Mouse (Mus musculus): Measurements from ENCODE around the gene Gdf3. TPM values are rescaled to one million over a fixed set of nuclear protein-coding genes. Genes with fewer than 3 reads are reported as not detected.
"Not testable (repeated sequence)": the region's sequence is repeated elsewhere in the genome, so short reads cannot be mapped to it uniquely, and the experiment has no call there.

Gdf3 gene
- polyA plus RNA-seq, 1 experiment from 2014 or later, result 0.09 TPM

- 89% methylated on average over 3 of the region's 3 CpGs for WGBS
- no peaks in the 10 kb centered on the region; the same call in 1 of the 2 replicates for H3K4me1 ChIP-seq (replicated peaks; ENCODE audit: control insufficient read depth, insufficient read depth, low read length)
- H3K36me3 ChIP-seq (ENCODE audit: control insufficient read depth, insufficient read depth), result no peaks in the 10 kb centered on the region; the same call in 1 of the 2 replicates
- TF ChIP-seq CTCF (IDR thresholded peaks at IDR 0.05; ENCODE audit: low read depth), result no peak
- no peaks in the 10 kb centered on the region for H3K27me3 ChIP-seq (replicated peaks; ENCODE audit: control insufficient read depth, insufficient read depth, low read length)
- H3K9ac ChIP-seq (ENCODE audit: low read depth, low read length), result no peak overlapping the region
- H3K27ac ChIP-seq (ENCODE audit: low read depth, low read length), result no peak overlapping the region
- H3K4me3 ChIP-seq (ENCODE audit: low read depth, low read length), result no peak overlapping the region
- no peak overlapping the region for H3K4me2 ChIP-seq (replicated peaks; ENCODE audit: low read depth)
- ATAC-seq, result no peak
- H3K9me3 ChIP-seq (ENCODE audit: control insufficient read depth), result no peaks in the 10 kb centered on the region
Observed at GRCm38 (mm10) chr6:122577030-122577429, 32.9 kb downstream of the Gdf3 start.

DNA sequence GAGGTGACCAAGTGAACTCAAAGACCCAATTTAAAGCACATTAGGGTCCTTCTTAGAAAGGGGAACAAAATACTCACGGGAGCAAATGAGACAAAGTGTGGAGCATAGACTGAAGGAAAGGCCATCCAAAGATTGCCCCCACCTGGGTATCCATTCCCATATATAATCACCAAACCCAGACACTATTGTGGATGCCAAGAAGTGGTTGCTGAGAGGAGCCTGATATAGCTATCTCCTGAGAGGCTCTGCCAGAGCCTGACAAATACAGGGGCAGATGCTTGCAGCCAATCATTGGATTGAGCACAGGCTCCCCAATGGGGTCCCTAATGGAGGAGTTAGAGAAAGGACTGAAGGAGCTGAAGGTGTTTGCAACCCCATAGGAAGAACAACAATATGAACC lies 34.9 kb downstream of the Gdf3 start:
- H3K27me3 ChIP-seq (replicated peaks; ENCODE audit: control insufficient read depth, insufficient read depth, low read length); H3K9ac ChIP-seq (ENCODE audit: low read depth, low read length); H3K4me1 ChIP-seq (replicated peaks; ENCODE audit: control insufficient read depth, insufficient read depth, low read length); ATAC-seq; H3K9me3 ChIP-seq (ENCODE audit: control insufficient read depth); H3K4me3 ChIP-seq (ENCODE audit: low read depth, low read length); H3K36me3 ChIP-seq (ENCODE audit: control insufficient read depth, insufficient read depth); H3K27ac ChIP-seq (ENCODE audit: low read depth, low read length); H3K4me2 ChIP-seq (replicated peaks; ENCODE audit: low read depth): not testable (repeated sequence)
- WGBS, result 90% methylated on average over 1 of the region's 1 CpGs

DNA sequence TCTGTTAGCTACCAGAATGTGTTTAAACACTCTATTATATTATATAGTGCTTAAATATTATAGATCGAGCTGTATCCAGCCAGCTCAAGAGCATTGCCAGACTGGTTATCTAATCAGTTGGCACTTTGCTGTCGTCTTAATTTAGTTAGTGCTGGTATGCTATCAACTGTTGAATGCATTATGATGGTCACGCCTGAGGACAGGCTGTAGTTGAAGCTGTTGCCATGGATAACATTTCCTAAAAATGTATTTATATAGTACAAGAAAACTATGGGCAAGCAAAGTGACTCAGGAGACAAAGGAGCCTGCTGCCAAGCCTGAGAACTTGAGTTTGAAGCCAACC lies 38.3 kb downstream of the Gdf3 start:
- H3K27ac ChIP-seq (ENCODE audit: low read depth, low read length), result no peak overlapping the region
- no peaks in the 10 kb centered on the region; the same call in 1 of the 2 replicates for H3K4me1 ChIP-seq (replicated peaks; ENCODE audit: control insufficient read depth, insufficient read depth, low read length)
- 40% methylated on average over 3 of the region's 3 CpGs for WGBS
- TF ChIP-seq CTCF (IDR thresholded peaks at IDR 0.05; ENCODE audit: low read depth), result no peak
- H3K4me2 ChIP-seq (replicated peaks; ENCODE audit: low read depth), result no peak overlapping the region
- peak; percentile 14; the same call in 1 of the 2 replicates for ATAC-seq
- H3K9me3 ChIP-seq (ENCODE audit: control insufficient read depth), result no peaks in the 10 kb centered on the region
- no peak overlapping the region for H3K4me3 ChIP-seq (ENCODE audit: low read depth, low read length)
- no peaks in the 10 kb centered on the region for H3K36me3 ChIP-seq (ENCODE audit: control insufficient read depth, insufficient read depth)
- no peaks in the 10 kb centered on the region for H3K27me3 ChIP-seq (replicated peaks; ENCODE audit: control insufficient read depth, insufficient read depth, low read length)
- H3K9ac ChIP-seq (ENCODE audit: low read depth, low read length), result no peak overlapping the region

- no peak overlapping the region for H3K27ac ChIP-seq (ENCODE audit: low read depth, low read length)
- no peak overlapping the region for H3K9ac ChIP-seq (ENCODE audit: low read depth, low read length)
- H3K4me2 ChIP-seq (replicated peaks; ENCODE audit: low read depth), result no peak overlapping the region
- no peaks in the 10 kb centered on the region for H3K27me3 ChIP-seq (replicated peaks; ENCODE audit: control insufficient read depth, insufficient read depth, low read length)
- 39% methylated on average over 8 of the region's 8 CpGs for WGBS
- H3K4me3 ChIP-seq (ENCODE audit: low read depth, low read length), result no peak overlapping the region
- TF ChIP-seq CTCF (IDR thresholded peaks at IDR 0.05; ENCODE audit: low read depth), result no peak
- no peaks in the 10 kb centered on the region for H3K9me3 ChIP-seq (ENCODE audit: control insufficient read depth)
- peak; percentile 80 for ATAC-seq
- H3K4me1 ChIP-seq (replicated peaks; ENCODE audit: control insufficient read depth, insufficient read depth, low read length), result no peaks in the 10 kb centered on the region; the same call in 1 of the 2 replicates
- H3K36me3 ChIP-seq (ENCODE audit: control insufficient read depth, insufficient read depth), result no peaks in the 10 kb centered on the region
Observed at GRCm38 (mm10) chr6:122570695-122571616, 38.9 kb downstream of the Gdf3 start.

DNA sequence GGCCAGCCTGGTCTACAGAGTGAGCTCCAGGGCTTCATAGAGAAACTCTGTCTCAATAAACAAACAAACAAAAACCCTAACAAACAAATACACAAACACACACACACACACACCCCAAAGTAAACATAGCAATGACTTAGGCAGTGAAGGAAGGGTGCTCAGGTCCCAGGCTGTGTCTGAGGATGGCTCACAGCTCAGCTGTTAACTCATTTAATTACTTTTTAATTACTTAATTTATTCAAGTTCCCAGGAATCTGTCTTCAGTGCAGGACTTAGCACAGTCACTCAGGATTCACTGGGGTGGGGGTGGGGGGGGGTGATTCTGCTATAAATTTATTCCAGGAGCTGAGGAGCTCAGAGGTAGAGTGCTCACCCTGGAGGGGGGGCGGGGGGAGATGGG lies 40.1 kb downstream of the Gdf3 start:
- no peak for TF ChIP-seq CTCF (IDR thresholded peaks at IDR 0.05; ENCODE audit: low read depth)
- H3K36me3 ChIP-seq (ENCODE audit: control insufficient read depth, insufficient read depth), result no peaks in the 10 kb centered on the region
- H3K4me1 ChIP-seq (replicated peaks; ENCODE audit: control insufficient read depth, insufficient read depth, low read length), result no peaks in the 10 kb centered on the region; the same call in 1 of the 2 replicates
- 82% methylated on average over 1 of the region's 1 CpGs for WGBS
- ATAC-seq, result no peak
- H3K9me3 ChIP-seq (ENCODE audit: control insufficient read depth), result no peaks in the 10 kb centered on the region
- no peak overlapping the region for H3K4me2 ChIP-seq (replicated peaks; ENCODE audit: low read depth)
- no peak overlapping the region for H3K9ac ChIP-seq (ENCODE audit: low read depth, low read length)
- no peak overlapping the region for H3K4me3 ChIP-seq (ENCODE audit: low read depth, low read length)
- no peaks in the 10 kb centered on the region for H3K27me3 ChIP-seq (replicated peaks; ENCODE audit: control insufficient read depth, insufficient read depth, low read length)
- no peak overlapping the region for H3K27ac ChIP-seq (ENCODE audit: low read depth, low read length)

GRCm38 (mm10) chr6:122569113-122569512 lies 40.8 kb downstream of the Gdf3 start:
- H3K4me2 ChIP-seq (replicated peaks; ENCODE audit: low read depth), result no peak overlapping the region
- H3K9me3 ChIP-seq (ENCODE audit: control insufficient read depth), result no peaks in the 10 kb centered on the region
- 77% methylated on average over 5 of the region's 5 CpGs for WGBS
- H3K27me3 ChIP-seq (replicated peaks; ENCODE audit: control insufficient read depth, insufficient read depth, low read length), result no peaks in the 10 kb centered on the region
- no peaks in the 10 kb centered on the region; the same call in 1 of the 2 replicates for H3K4me1 ChIP-seq (replicated peaks; ENCODE audit: control insufficient read depth, insufficient read depth, low read length)
- no peak overlapping the region for H3K4me3 ChIP-seq (ENCODE audit: low read depth, low read length)
- no peaks in the 10 kb centered on the region for H3K36me3 ChIP-seq (ENCODE audit: control insufficient read depth, insufficient read depth)
- H3K9ac ChIP-seq (ENCODE audit: low read depth, low read length), result no peak overlapping the region
- no peak overlapping the region for H3K27ac ChIP-seq (ENCODE audit: low read depth, low read length)
- no peak for ATAC-seq
- no peak for TF ChIP-seq CTCF (IDR thresholded peaks at IDR 0.05; ENCODE audit: low read depth)

All from intestine, postnatal 0 days (tissue).